Mouse (Mus musculus) midbrain, embryonic 15.5 days (tissue): ENCODE measurements around the gene Hbp1. TPM values are rescaled to one million over a fixed set of nuclear protein-coding genes. Genes with fewer than 3 reads are reported as not detected.

Experiments
- ATAC-seq: fragments of 200-750 bp; cut with Nextera tagmentation; replicated peaks from 2 replicates; pipeline ENCODE4 v1.8.0; 2017; ENCODE audit warnings: moderate TSS enrichment
- H3K27ac ChIP-seq: fragments of 300-500 bp; sonication (generic); 2 replicates; pipeline ENCODE4 v1.5.1; 2015; ENCODE audit warnings: mild to moderate bottlenecking, inconsistent platforms
- H3K27me3 ChIP-seq: fragments of 300-500 bp; sonication (generic); replicated peaks from 2 replicates; pipeline ENCODE4 v1.6.1; 2015; ENCODE audit warnings: inconsistent platforms
- H3K36me3 ChIP-seq: fragments of 300-500 bp; sonication (generic); replicated peaks from 2 replicates; pipeline ENCODE4 v1.6.1; 2015; ENCODE audit warnings: inconsistent platforms
- H3K4me1 ChIP-seq: fragments of 300-500 bp; sonication (generic); 2 replicates; pipeline ENCODE4 v1.6.1; 2015; ENCODE audit warnings: inconsistent platforms
- H3K4me2 ChIP-seq: fragments of 300-500 bp; sonication (generic); 2 replicates; pipeline ENCODE4 v1.6.1; 2015; ENCODE audit warnings: inconsistent platforms, mild to moderate bottlenecking, moderate library complexity
- H3K4me3 ChIP-seq: fragments of 300-500 bp; sonication (generic); 2 replicates; pipeline ENCODE4 v1.5.1; 2015; ENCODE audit warnings: mild to moderate bottlenecking, inconsistent platforms
- H3K9ac ChIP-seq: fragments of 300-500 bp; sonication (generic); 2 replicates; pipeline ENCODE4 v1.6.1; 2015; ENCODE audit warnings: mild to moderate bottlenecking, inconsistent platforms
- H3K9me3 ChIP-seq: fragments of 300-500 bp; sonication (generic); 2 replicates; pipeline ENCODE4 v1.6.1; 2016; ENCODE audit warnings: inconsistent platforms
- WGBS: fragments of 180-500 bp; shearing (Covaris S2); methylation state at CpG from one replicate; pipeline ENCODE4 v1.1.7; 2015; ENCODE audit warnings: mixed read lengths; 5-methylcytosine and 5-hydroxymethylcytosine counted together
- polyA plus RNA-seq: library from polyadenylated mRNA; unstranded; fragments of >200 nt; fragmentation: Nextera tagmentation; extraction: Ambion mirVana; gene quantifications from 2 replicates; pipeline ENCODE4 v1.2.1, GENCODE M21; 2015

Gene Hbp1
- polyA plus RNA-seq, 1 experiment from 2014 or later: 48.3 TPM

DNA sequence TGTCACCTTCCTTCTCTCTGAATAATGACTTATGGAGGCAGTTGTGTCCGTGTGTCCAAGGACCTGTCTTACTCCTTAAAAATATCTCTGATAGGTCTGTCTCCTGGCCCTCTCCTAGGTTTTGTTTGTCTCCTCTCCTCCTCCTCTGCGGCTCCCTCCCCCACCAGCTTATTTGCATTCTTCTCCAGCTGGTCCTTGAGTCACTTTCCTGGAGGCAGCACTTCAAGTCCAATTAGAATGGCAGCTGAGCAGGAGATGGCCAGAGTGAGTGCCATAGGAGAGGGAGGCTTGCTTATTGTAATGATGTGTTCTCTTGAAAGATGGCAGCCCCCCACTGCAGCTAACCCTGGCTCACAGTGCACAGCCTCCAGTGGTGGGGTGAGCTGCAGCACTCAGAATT, 54.4 kb downstream of the Hbp1 start:
- H3K36me3 ChIP-seq: no peaks in the 10 kb centered on the region
- 8% methylated on average over 2 of the region's 2 CpGs for WGBS
- H3K9ac ChIP-seq: no peak overlapping the region

DNA sequence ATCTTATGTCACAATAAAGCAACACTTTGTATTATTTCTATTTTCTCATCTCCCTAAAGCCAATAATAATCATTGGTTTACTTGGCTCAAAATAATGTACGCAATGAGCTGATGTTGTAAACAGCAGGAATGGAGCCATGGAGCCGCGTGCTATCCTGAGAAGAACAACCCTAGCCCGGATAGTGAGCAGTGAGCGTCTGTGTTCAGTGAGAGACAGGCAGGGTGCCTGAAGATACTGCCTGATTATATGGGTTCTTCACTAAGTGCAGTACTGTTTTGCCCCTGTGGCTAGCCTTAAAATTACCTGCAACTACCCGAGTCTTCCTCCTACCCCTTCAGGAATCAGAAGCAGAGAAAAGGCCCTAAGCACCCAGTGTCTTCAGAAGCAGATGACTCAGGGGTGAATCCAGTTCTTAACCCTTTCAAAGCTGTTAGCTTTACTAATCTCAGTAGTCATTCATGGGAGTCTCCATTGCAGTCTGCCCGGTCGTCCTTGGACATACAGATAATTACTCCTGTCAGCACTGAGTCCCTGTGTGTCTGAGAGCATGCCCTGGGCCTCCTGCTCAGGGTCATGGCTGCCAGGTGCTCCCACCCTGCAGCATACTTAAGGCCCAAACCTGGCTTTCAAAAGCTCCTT, 55.1 kb downstream of the Hbp1 start:
- ATAC-seq: peak; percentile 62
- WGBS: 16% methylated on average over 8 of the region's 8 CpGs
- Histone ChIP-seq H3K4me1 (peaks cover 36% of the 10 kb centered on the region), H3K4me2 (no peak overlapping the region), H3K27me3 (no peaks in the 10 kb centered on the region), H3K36me3 (no peaks in the 10 kb centered on the region), H3K9me3 (no peaks in the 10 kb centered on the region), H3K4me3 (no peak overlapping the region), H3K27ac (peak overlapping the region; percentile 69), H3K9ac (no peak overlapping the region; the same call in 1 of the 2 replicates)

More for the DNA sequence above, 54.4 kb downstream of the Hbp1 start:
- Histone ChIP-seq H3K9me3 (no peaks in the 10 kb centered on the region), H3K27me3 (no peaks in the 10 kb centered on the region), H3K4me1 (peaks cover 31% of the 10 kb centered on the region), H3K4me3 (no peak overlapping the region), H3K4me2 (no peak overlapping the region), H3K27ac (peak overlapping the region; percentile 69)
- ATAC-seq: peak; percentile 85

DNA sequence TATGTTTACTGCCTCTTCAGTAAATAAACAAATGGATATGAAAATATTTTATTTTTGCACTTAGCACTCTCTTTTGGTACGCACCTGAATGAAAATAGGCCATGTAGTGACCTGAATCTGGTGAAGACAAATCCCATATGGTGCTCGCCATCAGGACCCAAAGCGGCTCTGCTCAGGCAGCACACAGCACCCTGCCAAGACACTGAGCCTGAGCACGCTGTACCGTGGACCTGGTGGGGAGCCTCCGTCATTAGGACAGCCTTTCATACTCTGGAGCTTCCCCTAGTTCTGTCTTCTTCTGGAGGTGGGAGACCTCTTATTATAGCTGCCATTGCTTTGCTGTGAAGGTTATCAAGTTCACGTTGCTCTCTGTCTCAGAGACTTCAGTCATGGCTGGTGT, 57.6 kb downstream of the Hbp1 start:
- 90% methylated on average over 7 of the region's 7 CpGs for WGBS
- Histone ChIP-seq H3K9ac (no peak overlapping the region), H3K4me2 (no peak overlapping the region), H3K36me3 (no peaks in the 10 kb centered on the region), H3K9me3 (no peaks in the 10 kb centered on the region), H3K27me3 (no peaks in the 10 kb centered on the region), H3K4me3 (no peak overlapping the region), H3K4me1 (peaks cover 37% of the 10 kb centered on the region), H3K27ac (no peak overlapping the region)
- no peak for ATAC-seq

DNA sequence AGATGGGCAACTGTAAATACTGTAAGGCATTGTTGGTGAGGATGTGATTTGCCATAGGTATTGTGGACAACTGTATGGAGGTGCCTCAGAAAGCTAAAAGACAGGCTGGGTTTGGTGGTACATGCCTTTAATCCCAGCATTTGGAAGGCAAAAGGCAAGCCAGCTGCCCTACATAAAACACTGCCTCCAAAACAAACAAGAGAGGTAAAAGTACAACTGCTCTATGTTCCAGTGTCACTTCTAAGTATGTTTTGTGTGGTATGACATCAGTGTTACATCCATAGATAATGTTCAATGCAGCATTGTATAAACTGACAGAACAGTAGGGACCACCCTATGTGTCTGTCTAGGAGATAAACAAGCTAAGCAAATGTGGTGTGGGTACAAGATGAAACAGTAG, 58.3 kb downstream of the Hbp1 start:
- no peak overlapping the region for H3K4me2 ChIP-seq
- no peaks in the 10 kb centered on the region for H3K27me3 ChIP-seq
- H3K9me3 ChIP-seq: no peaks in the 10 kb centered on the region
- no peak overlapping the region for H3K9ac ChIP-seq
- H3K36me3 ChIP-seq: no peaks in the 10 kb centered on the region
- H3K4me3 ChIP-seq: no peak overlapping the region
- peaks cover 32% of the 10 kb centered on the region for H3K4me1 ChIP-seq
- H3K27ac ChIP-seq: no peak overlapping the region
- no peak for ATAC-seq

DNA sequence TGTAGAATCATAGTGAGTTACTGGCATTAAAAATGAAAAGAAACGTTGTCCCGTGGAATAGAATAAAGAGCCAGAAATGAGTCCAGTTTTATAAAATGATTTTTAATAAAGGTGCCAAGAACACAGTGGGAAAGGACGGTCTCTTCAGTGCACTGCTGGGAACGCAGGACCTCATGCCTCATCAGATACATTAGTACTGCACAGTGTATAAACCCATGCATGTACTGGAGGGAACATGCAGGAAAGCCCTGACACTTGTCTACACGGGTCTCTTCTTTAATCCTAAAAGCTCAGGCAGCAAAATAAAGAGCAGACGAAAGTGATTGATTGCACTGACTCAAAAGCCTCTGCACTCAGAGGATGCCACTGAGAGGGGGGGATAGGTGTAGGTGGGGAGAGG, 59.6 kb downstream of the Hbp1 start:
- Histone ChIP-seq H3K4me2 (no peak overlapping the region), H3K27me3 (no peaks in the 10 kb centered on the region), H3K9me3 (no peaks in the 10 kb centered on the region), H3K36me3 (no peaks in the 10 kb centered on the region), H3K4me1 (peaks cover 18% of the 10 kb centered on the region), H3K9ac (no peak overlapping the region), H3K4me3 (no peak overlapping the region), H3K27ac (no peak overlapping the region)
- ATAC-seq: no peak
- 58% methylated on average over 6 of the region's 6 CpGs for WGBS

DNA sequence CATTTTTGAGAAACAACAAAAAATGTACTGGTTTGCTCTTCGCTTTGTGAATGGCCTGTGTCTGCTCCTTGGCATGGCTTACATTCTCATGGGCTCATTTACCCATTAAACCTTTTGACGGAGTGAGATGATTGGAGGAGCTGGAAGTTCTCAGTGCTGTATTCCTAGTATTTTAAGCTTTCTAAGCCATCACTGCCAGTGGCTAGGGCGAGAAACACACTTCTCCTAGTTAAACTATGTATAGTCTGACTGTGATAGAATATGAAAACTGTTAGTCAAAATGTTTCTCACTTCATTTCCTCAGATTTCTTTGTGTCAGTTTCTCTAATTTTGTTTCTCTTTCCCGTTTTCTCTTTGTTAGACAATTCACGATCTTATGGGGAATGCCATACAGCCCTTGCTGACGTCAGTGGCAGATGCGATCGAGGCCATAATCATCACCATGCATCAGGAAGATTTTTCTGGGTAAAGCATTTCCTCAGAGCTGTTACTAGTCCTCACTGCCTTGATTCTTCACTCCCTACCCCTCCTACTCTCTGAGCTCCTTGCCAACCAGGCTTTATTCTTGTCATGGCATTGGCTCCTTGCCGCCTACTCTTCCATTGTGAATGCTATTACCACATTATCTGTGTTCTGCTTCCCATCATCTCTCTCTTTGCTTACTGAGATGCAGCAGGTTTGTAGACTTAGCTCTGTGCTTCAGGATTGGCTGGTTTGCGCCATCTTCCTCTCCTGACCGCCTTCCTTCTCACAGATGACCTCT, 64.3 kb downstream of the Hbp1 start:
- Histone ChIP-seq H3K4me1 (peaks cover 6% of the 10 kb centered on the region; the same call in 1 of the 2 replicates), H3K27ac (no peak overlapping the region), H3K9ac (no peak overlapping the region), H3K4me2 (no peak overlapping the region), H3K27me3 (no peaks in the 10 kb centered on the region), H3K36me3 (no peaks in the 10 kb centered on the region), H3K4me3 (no peak overlapping the region), H3K9me3 (no peaks in the 10 kb centered on the region)
- 97% methylated on average over 11 of the region's 11 CpGs for WGBS
- no peak for ATAC-seq

DNA sequence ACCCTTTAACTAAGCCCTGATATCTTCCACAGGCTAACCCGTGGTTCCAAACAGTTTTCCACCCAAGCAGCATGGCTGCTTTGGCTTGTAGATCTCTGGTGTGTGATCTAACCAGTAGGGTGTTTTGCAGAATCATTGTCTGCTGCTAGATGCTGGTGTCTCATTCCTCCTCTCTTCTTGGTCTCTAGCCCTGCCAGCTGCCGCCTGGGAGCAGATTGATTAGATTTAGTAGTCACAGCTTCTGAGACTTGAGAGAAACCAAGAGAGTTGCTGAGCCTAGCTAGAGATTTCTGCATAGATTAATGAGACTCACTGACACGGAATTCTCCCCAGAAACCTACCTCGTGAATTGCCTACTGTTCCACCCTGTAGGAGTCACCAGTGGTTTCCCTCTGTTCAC, 65.3 kb downstream of the Hbp1 start:
- Histone ChIP-seq H3K27ac (no peak overlapping the region), H3K9me3 (no peaks in the 10 kb centered on the region), H3K4me3 (no peak overlapping the region), H3K36me3 (no peaks in the 10 kb centered on the region), H3K27me3 (no peaks in the 10 kb centered on the region), H3K4me2 (no peak overlapping the region), H3K4me1 (no peaks in the 10 kb centered on the region), H3K9ac (no peak overlapping the region)
- 88% methylated on average over 4 of the region's 4 CpGs for WGBS
- ATAC-seq: no peak

DNA sequence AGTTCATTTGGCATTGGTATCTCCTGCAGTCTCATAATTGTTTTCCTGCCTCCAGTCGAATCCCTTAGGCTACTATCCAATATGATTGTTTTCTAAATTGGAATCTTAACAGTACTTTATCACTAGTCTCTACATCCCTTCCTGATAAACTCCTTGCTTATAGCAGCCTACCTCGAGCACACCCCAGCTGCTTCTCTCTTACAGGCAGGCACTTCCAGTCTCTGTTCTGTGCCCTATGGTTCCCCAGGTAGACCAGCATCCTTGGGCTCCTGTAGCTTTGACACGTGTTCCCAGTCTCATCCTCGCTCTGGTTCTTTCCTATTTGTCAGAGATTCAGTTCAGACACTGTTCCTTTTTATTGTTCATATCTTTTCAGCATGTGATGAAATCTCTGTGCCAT, 66.0 kb downstream of the Hbp1 start:
- Histone ChIP-seq H3K4me2 (no peak overlapping the region), H3K9ac (no peak overlapping the region), H3K27ac (no peak overlapping the region), H3K4me1 (no peaks in the 10 kb centered on the region), H3K27me3 (no peaks in the 10 kb centered on the region), H3K36me3 (no peaks in the 10 kb centered on the region), H3K4me3 (no peak overlapping the region), H3K9me3 (no peaks in the 10 kb centered on the region)
- whole genome bisulfite sequencing: 85% methylated on average over 4 of the region's 4 CpGs
- no peak for ATAC-seq

DNA sequence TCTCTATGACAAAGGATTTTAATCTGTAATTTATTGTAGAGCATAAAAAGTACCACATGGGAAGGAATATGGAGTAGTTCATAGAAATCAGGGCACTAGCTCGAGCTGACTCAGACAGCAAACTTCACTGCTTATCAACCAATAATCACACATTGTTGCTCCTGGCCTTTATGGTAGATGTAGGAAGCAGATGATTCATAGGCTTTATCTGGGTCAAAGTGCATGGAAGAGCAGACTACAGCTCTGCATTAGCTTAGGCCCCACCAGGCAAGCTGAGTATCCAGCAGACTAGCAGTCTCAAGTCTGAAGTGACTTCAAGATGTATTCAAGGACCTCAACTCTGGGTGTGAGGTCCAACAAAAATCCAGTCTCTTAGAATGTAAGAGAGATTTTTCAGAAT, 67.6 kb downstream of the Hbp1 start:
- no peaks in the 10 kb centered on the region for H3K36me3 ChIP-seq
- no peak overlapping the region for H3K27ac ChIP-seq
- ATAC-seq: no peak
- H3K4me2 ChIP-seq: no peak overlapping the region
- no peaks in the 10 kb centered on the region for H3K9me3 ChIP-seq
- H3K4me1 ChIP-seq: no peaks in the 10 kb centered on the region
- H3K27me3 ChIP-seq: no peaks in the 10 kb centered on the region
- no peak overlapping the region for H3K4me3 ChIP-seq
- whole genome bisulfite sequencing: 82% methylated on average over 1 of the region's 1 CpGs
- no peak overlapping the region for H3K9ac ChIP-seq

DNA sequence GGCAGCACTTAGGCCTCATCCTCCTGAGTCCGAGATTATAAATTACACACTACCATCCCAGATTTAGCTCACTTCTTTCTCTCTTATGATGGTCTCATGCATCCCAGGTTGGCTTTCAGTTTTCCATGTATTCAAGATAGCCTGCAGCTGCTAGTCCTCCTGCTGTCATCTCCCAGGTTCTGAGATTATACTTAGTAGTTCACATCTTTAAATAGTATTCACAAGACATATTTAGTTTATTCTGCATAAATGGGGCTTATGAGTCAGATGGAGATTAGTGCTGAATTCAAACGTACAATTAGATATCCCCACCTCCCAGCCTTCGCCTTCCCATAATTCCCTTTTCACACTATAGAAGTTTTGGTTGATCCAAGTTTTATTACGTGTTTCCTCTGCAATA, 73.6 kb downstream of the Hbp1 start:
- no peak overlapping the region for H3K4me3 ChIP-seq
- H3K4me2 ChIP-seq: no peak overlapping the region
- no peaks in the 10 kb centered on the region for H3K9me3 ChIP-seq
- H3K36me3 ChIP-seq: no peaks in the 10 kb centered on the region
- H3K4me1 ChIP-seq: no peaks in the 10 kb centered on the region
- 83% methylated on average over 4 of the region's 4 CpGs for WGBS
- H3K27ac ChIP-seq: no peak overlapping the region
- H3K9ac ChIP-seq: no peak overlapping the region
- no peaks in the 10 kb centered on the region for H3K27me3 ChIP-seq
- no peak for ATAC-seq

Other genes starting within 250 kb of the Hbp1 start
- 19.2 and 22.4 TPM in 2 replicates for gene Gpr22, start 236.6 kb downstream of the Hbp1 start, polyA plus RNA-seq
- 146 and 148 TPM in 2 replicates for gene Prkar2b, start 110.8 kb upstream of the Hbp1 start, polyA plus RNA-seq